Mouse (Mus musculus): ENCODE data around the gene Soat2. TPM values are rescaled to one million over a fixed set of nuclear protein-coding genes. Genes with fewer than 3 reads are reported as not detected.

Soat2 gene
- polyA plus RNA-seq, 1 experiment from 2014 or later, result 0.11 TPM

- no peak overlapping the region for H3K27ac ChIP-seq
- no peak overlapping the region for H3K4me2 ChIP-seq (replicated peaks)
- H3K9ac ChIP-seq, result no peak overlapping the region
- H3K4me3 ChIP-seq, result no peak overlapping the region
- no peaks in the 10 kb centered on the region for H3K27me3 ChIP-seq (replicated peaks)
- H3K4me1 ChIP-seq, result peaks cover 4% of the 10 kb centered on the region; the same call in 1 of the 2 replicates
- H3K36me3 ChIP-seq, result no peaks in the 10 kb centered on the region
- 62% methylated on average over 27 of the region's 27 CpGs for WGBS
- no peaks in the 10 kb centered on the region for H3K9me3 ChIP-seq
- no peak for ATAC-seq (ENCODE audit: low FRiP score, low read depth)
Measured at GRCm38 (mm10) chr15:102160415-102161060, 10.2 kb downstream of the Soat2 start.

- 62% methylated on average over 3 of the region's 3 CpGs for WGBS
- Histone ChIP-seq H3K9ac (no peak overlapping the region), H3K27ac (no peak overlapping the region), H3K27me3 (replicated peaks) (no peaks in the 10 kb centered on the region), H3K36me3 (no peaks in the 10 kb centered on the region), H3K9me3 (no peaks in the 10 kb centered on the region), H3K4me3 (no peak overlapping the region), H3K4me2 (replicated peaks) (no peak overlapping the region), H3K4me1 (no peaks in the 10 kb centered on the region)
- no peak for ATAC-seq (ENCODE audit: low FRiP score, low read depth)
Measured at GRCm38 (mm10) chr15:102163900-102164693, 13.8 kb downstream of the Soat2 start.

- Histone ChIP-seq H3K27me3 (replicated peaks) (no peaks in the 10 kb centered on the region), H3K4me3 (no peak overlapping the region), H3K4me2 (replicated peaks) (no peak overlapping the region), H3K4me1 (no peaks in the 10 kb centered on the region), H3K9ac (no peak overlapping the region), H3K36me3 (no peaks in the 10 kb centered on the region), H3K9me3 (no peaks in the 10 kb centered on the region), H3K27ac (no peak overlapping the region)
- ATAC-seq (ENCODE audit: low FRiP score, low read depth), result no peak
- WGBS, result 52% methylated on average over 6 of the region's 6 CpGs
Measured at GRCm38 (mm10) chr15:102165468-102166100, 15.3 kb downstream of the Soat2 start.

GRCm38 (mm10) chr15:102167620-102168021 is 17.3 kb downstream of the Soat2 start:
- Histone ChIP-seq H3K27me3 (replicated peaks) (no peaks in the 10 kb centered on the region), H3K9ac (no peak overlapping the region), H3K4me1 (no peaks in the 10 kb centered on the region), H3K9me3 (no peaks in the 10 kb centered on the region), H3K4me3 (no peak overlapping the region), H3K4me2 (replicated peaks) (no peak overlapping the region), H3K27ac (no peak overlapping the region), H3K36me3 (no peaks in the 10 kb centered on the region)
- 67% methylated on average over 6 of the region's 6 CpGs for WGBS
- ATAC-seq (ENCODE audit: low FRiP score, low read depth), result no peak

- 73% methylated on average over 2 of the region's 2 CpGs for WGBS
- Histone ChIP-seq H3K4me2 (replicated peaks) (no peak overlapping the region), H3K27ac (no peak overlapping the region), H3K9me3 (no peaks in the 10 kb centered on the region), H3K27me3 (replicated peaks) (no peaks in the 10 kb centered on the region), H3K4me3 (no peak overlapping the region), H3K4me1 (no peaks in the 10 kb centered on the region), H3K9ac (no peak overlapping the region), H3K36me3 (no peaks in the 10 kb centered on the region)
- ATAC-seq (ENCODE audit: low FRiP score, low read depth), result no peak
Measured at GRCm38 (mm10) chr15:102169064-102169463, 18.7 kb downstream of the Soat2 start.

GRCm38 (mm10) chr15:102173581-102173980 is 23.3 kb downstream of the Soat2 start:
- Histone ChIP-seq H3K4me2 (replicated peaks) (no peak overlapping the region), H3K27ac (no peak overlapping the region), H3K9me3 (no peaks in the 10 kb centered on the region), H3K4me1 (no peaks in the 10 kb centered on the region), H3K4me3 (no peak overlapping the region), H3K9ac (no peak overlapping the region), H3K36me3 (no peaks in the 10 kb centered on the region), H3K27me3 (replicated peaks) (no peaks in the 10 kb centered on the region)
- WGBS, result 91% methylated on average over 3 of the region's 3 CpGs
- no peak for ATAC-seq (ENCODE audit: low FRiP score, low read depth)

GRCm38 (mm10) chr15:102175736-102176319 is 25.5 kb downstream of the Soat2 start:
- Histone ChIP-seq H3K9ac (no peak overlapping the region), H3K27ac (no peak overlapping the region), H3K4me2 (replicated peaks) (no peak overlapping the region), H3K36me3 (no peaks in the 10 kb centered on the region), H3K4me3 (no peak overlapping the region), H3K27me3 (replicated peaks) (no peaks in the 10 kb centered on the region), H3K4me1 (no peaks in the 10 kb centered on the region), H3K9me3 (no peaks in the 10 kb centered on the region)
- ATAC-seq (ENCODE audit: low FRiP score, low read depth), result no peak
- WGBS, result 87% methylated on average over 16 of the region's 16 CpGs

- Histone ChIP-seq H3K36me3 (0 out of 2 replicates have a peak, but pooled peaks cover 3% of the 10 kb centered on the region), H3K4me2 (replicated peaks) (no peak overlapping the region), H3K27me3 (replicated peaks) (no peaks in the 10 kb centered on the region), H3K4me3 (no peak overlapping the region), H3K4me1 (no peaks in the 10 kb centered on the region), H3K9ac (no peak overlapping the region), H3K9me3 (no peaks in the 10 kb centered on the region), H3K27ac (no peak overlapping the region)
- no peak for ATAC-seq (ENCODE audit: low FRiP score, low read depth)
- WGBS, result 84% methylated on average over 7 of the region's 7 CpGs
Measured at GRCm38 (mm10) chr15:102176571-102177316, 26.4 kb downstream of the Soat2 start.

GRCm38 (mm10) chr15:102177417-102177816 is 27.1 kb downstream of the Soat2 start:
- Histone ChIP-seq H3K27ac (no peak overlapping the region), H3K9me3 (no peaks in the 10 kb centered on the region), H3K4me1 (no peaks in the 10 kb centered on the region), H3K4me2 (replicated peaks) (no peak overlapping the region), H3K27me3 (replicated peaks) (no peaks in the 10 kb centered on the region), H3K9ac (no peak overlapping the region), H3K36me3 (0 out of 2 replicates have a peak, but pooled peaks cover 3% of the 10 kb centered on the region), H3K4me3 (no peak overlapping the region)
- ATAC-seq (ENCODE audit: low FRiP score, low read depth), result no peak
- WGBS, result 81% methylated on average over 8 of the region's 8 CpGs

GRCm38 (mm10) chr15:102178279-102178678 is 28.0 kb downstream of the Soat2 start:
- Histone ChIP-seq H3K4me1 (no peaks in the 10 kb centered on the region), H3K4me2 (replicated peaks) (no peak overlapping the region), H3K9ac (no peak overlapping the region), H3K36me3 (0 out of 2 replicates have a peak, but pooled peaks cover 3% of the 10 kb centered on the region), H3K27me3 (replicated peaks) (no peaks in the 10 kb centered on the region), H3K4me3 (no peak overlapping the region), H3K9me3 (no peaks in the 10 kb centered on the region), H3K27ac (no peak overlapping the region)
- ATAC-seq (ENCODE audit: low FRiP score, low read depth), result no peak
- WGBS, result 23% methylated on average over 6 of the region's 6 CpGs

GRCm38 (mm10) chr15:102179106-102179505 is 28.8 kb downstream of the Soat2 start:
- Histone ChIP-seq H3K4me2 (replicated peaks) (no peak overlapping the region), H3K27me3 (replicated peaks) (no peaks in the 10 kb centered on the region), H3K27ac (no peak overlapping the region), H3K4me3 (no peak overlapping the region), H3K9ac (no peak overlapping the region), H3K36me3 (peaks cover 9% of the 10 kb centered on the region), H3K9me3 (no peaks in the 10 kb centered on the region), H3K4me1 (no peaks in the 10 kb centered on the region)
- ATAC-seq (ENCODE audit: low FRiP score, low read depth), result no peak
- WGBS, result 83% methylated on average over 9 of the region's 9 CpGs

Data from neural tube, embryonic 12.5 days (tissue).